Comparison of ENCODE assay signal across 8 mouse cellular contexts in the genomic region with DNA sequence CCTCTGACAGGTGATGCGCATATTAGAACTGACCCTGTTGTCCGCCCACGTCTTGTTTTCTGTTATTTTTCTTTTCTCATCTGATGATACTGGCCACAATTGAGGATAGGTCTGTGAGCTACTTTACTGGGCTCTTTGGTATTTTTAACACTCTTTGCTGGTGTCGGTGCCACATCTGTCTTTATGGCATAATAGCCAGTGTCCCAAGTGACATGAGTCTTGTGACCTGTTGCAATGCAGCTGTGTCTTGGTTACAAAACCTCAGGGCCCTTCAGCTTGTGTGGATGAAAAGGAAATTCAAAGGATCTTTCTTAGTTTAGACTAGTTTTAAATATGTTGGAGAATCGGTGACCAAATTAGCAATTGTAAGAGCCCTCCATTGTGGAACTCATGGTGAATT. TPM values are rescaled to one million over a fixed set of nuclear protein-coding genes. Genes with fewer than 3 reads are reported as not detected.
DNase-seq lines count a peak whose midpoint lies in the region; ATAC-seq and TF ChIP-seq lines count a peak whose summit lies in the region.

No protein-coding gene starts in this region.

- no peak for TF ChIP-seq POLR2A in bone marrow macrophage, adult 2 months (IDR thresholded peaks at IDR 0.05; ENCODE audit: borderline replicate concordance, low read depth, low read length)

- peaks cover 23% of the 10 kb centered on the region for H3K4me1 ChIP-seq in heart, embryonic 16.5 days (ENCODE audit: control insufficient read depth, insufficient read depth, low read length)
- H3K4me1 ChIP-seq in bone marrow macrophage, adult 2 months (ENCODE audit: control insufficient read depth, insufficient read depth, low read length) = peaks cover 33% of the 10 kb centered on the region
- H3K4me1 ChIP-seq in hindbrain, embryonic 16.5 days (ENCODE audit: control insufficient read depth, insufficient read depth, low read depth, low read length) = peaks cover 14% of the 10 kb centered on the region
- H3K4me1 ChIP-seq in midbrain, embryonic 15.5 days = peaks cover 22% of the 10 kb centered on the region

- H3K36me3 ChIP-seq in heart, embryonic 16.5 days (ENCODE audit: control insufficient read depth, insufficient read depth) = no peaks in the 10 kb centered on the region
- no peaks in the 10 kb centered on the region; the same call in 1 of the 2 replicates for H3K36me3 ChIP-seq in hindbrain, embryonic 16.5 days (ENCODE audit: control insufficient read depth, insufficient read depth, low read length)
- no peaks in the 10 kb centered on the region for H3K36me3 ChIP-seq in midbrain, embryonic 15.5 days (replicated peaks)

- no peak for TF ChIP-seq CTCF in bone marrow macrophage, adult 2 months (IDR thresholded peaks at IDR 0.05; ENCODE audit: low read depth, low read length)

- peak overlapping the region; percentile 93 for H3K4me2 ChIP-seq in heart, embryonic 16.5 days (ENCODE audit: low read depth, low read length)
- H3K4me2 ChIP-seq in hindbrain, embryonic 16.5 days (ENCODE audit: low read length) = peak overlapping the region; percentile 94
- H3K4me2 ChIP-seq in midbrain, embryonic 15.5 days = peak overlapping the region; percentile 62

- peak overlapping the region; percentile 97 for H3K4me3 ChIP-seq in heart, embryonic 16.5 days (ENCODE audit: low read length)
- peak overlapping the region; percentile 87 for H3K4me3 ChIP-seq in bone marrow macrophage, adult 2 months (ENCODE audit: insufficient read depth, low read length)
- peak overlapping the region; percentile 98 for H3K4me3 ChIP-seq in hindbrain, embryonic 16.5 days (ENCODE audit: low read length)
- peak overlapping the region; percentile 86 for H3K4me3 ChIP-seq in midbrain, embryonic 15.5 days

- peak overlapping the region; percentile 97 for H3K9ac ChIP-seq in heart, embryonic 16.5 days (ENCODE audit: low read length)
- peak overlapping the region; percentile 100 for H3K9ac ChIP-seq in hindbrain, embryonic 16.5 days (ENCODE audit: low read depth, low read length)
- peak overlapping the region; percentile 83 for H3K9ac ChIP-seq in midbrain, embryonic 15.5 days

- H3K27me3 ChIP-seq in heart, embryonic 16.5 days (ENCODE audit: control insufficient read depth, insufficient read depth, low read length) = no peaks in the 10 kb centered on the region
- no peaks in the 10 kb centered on the region for H3K27me3 ChIP-seq in hindbrain, embryonic 16.5 days (replicated peaks; ENCODE audit: control insufficient read depth, insufficient read depth, low read length)
- H3K27me3 ChIP-seq in midbrain, embryonic 15.5 days (replicated peaks) = no peaks in the 10 kb centered on the region

- no peaks in the 10 kb centered on the region for H3K9me3 ChIP-seq in heart, embryonic 16.5 days (replicated peaks; ENCODE audit: control insufficient read depth, low read length)
- no peaks in the 10 kb centered on the region for H3K9me3 ChIP-seq in hindbrain, embryonic 16.5 days (ENCODE audit: control insufficient read depth, low read length)
- H3K9me3 ChIP-seq in midbrain, embryonic 15.5 days = no peaks in the 10 kb centered on the region

- WGBS in heart, embryonic 16.5 days = 31% methylated on average over 5 of the region's 5 CpGs
- WGBS in hindbrain, embryonic 16.5 days = 34% methylated on average over 5 of the region's 5 CpGs
- WGBS in midbrain, embryonic 15.5 days = 43% methylated on average over 5 of the region's 5 CpGs

- ATAC-seq in heart, embryonic 16.5 days (replicated peaks; ENCODE audit: extremely low read depth, insufficient read depth, low FRiP score) = no peak
- ATAC-seq in hindbrain, embryonic 16.5 days = no peak
- ATAC-seq in midbrain, embryonic 15.5 days (replicated peaks) = no peak

- H3K27ac ChIP-seq in heart, embryonic 16.5 days (ENCODE audit: low read length) = peak overlapping the region; percentile 94; the same call in 1 of the 2 replicates
- H3K27ac ChIP-seq in bone marrow macrophage, adult 2 months (ENCODE audit: insufficient read depth, low read depth, low read length) = peak overlapping the region; percentile 61
- H3K27ac ChIP-seq in hindbrain, embryonic 16.5 days (ENCODE audit: low read depth, low read length) = no peak overlapping the region; the same call in 1 of the 2 replicates
- H3K27ac ChIP-seq in midbrain, embryonic 15.5 days = no peak overlapping the region

- DNase-seq in heart, postnatal 4 days = no peak
- DNase-seq in thymus, postnatal 4 days = no peak
- DNase-seq in thymus, postnatal 25 days = no peak
- DNase-seq in layer of hippocampus, adult 9-10 months (ENCODE audit: low spot score) = no peak

RNA-seq across cellular contexts. Expression of gene Tbc1d20, which starts 0.9 kb away (rescaled TPM):
- polyA plus RNA-seq in heart, embryonic 16.5 days (2015; fragmentation: Nextera tagmentation; extraction: Ambion mirVana) = 33.1 and 34.0 TPM in 2 replicates
- total RNA-seq in heart, postnatal 4 days (2021) = 10 to 100 TPM; 54.4 to 65.8 TPM
- 60.1 and 63.6 TPM in 2 replicates for polyA plus RNA-seq in bone marrow macrophage, adult 2 months (2012; ENCODE audit: insufficient read depth, insufficient read length, missing spikeins)
- 31.2 and 33.9 TPM in 2 replicates for polyA plus RNA-seq in hindbrain, embryonic 16.5 days (2015; fragmentation: Nextera tagmentation; extraction: Ambion mirVana)
- 37.1 and 38.3 TPM in 2 replicates for polyA plus RNA-seq in midbrain, embryonic 15.5 days (2015; fragmentation: Nextera tagmentation; extraction: Ambion mirVana)

RNA-seq across cellular contexts. Expression of gene Rbck1, which starts 37.9 kb away (rescaled TPM):
- polyA plus RNA-seq in heart, embryonic 16.5 days (2015; fragmentation: Nextera tagmentation; extraction: Ambion mirVana) = 78.3 and 82.4 TPM in 2 replicates
- total RNA-seq in heart, postnatal 4 days (2021) = 10 to 100 TPM; 70.5 to 75.6 TPM
- polyA plus RNA-seq in bone marrow macrophage, adult 2 months (2012; ENCODE audit: insufficient read depth, insufficient read length, missing spikeins) = 55.3 and 57.2 TPM in 2 replicates
- 92.1 and 100 TPM in 2 replicates for polyA plus RNA-seq in hindbrain, embryonic 16.5 days (2015; fragmentation: Nextera tagmentation; extraction: Ambion mirVana)
- polyA plus RNA-seq in midbrain, embryonic 15.5 days (2015; fragmentation: Nextera tagmentation; extraction: Ambion mirVana) = 117 and 120 TPM in 2 replicates

RNA-seq across cellular contexts. Expression of gene Trib3, which starts 49.3 kb away (rescaled TPM):
- polyA plus RNA-seq in heart, embryonic 16.5 days (2015; fragmentation: Nextera tagmentation; extraction: Ambion mirVana) = 3.3 and 3.8 TPM in 2 replicates
- total RNA-seq in heart, postnatal 4 days (2021) = 1 to 10 TPM; 2.9 TPM
- polyA plus RNA-seq in bone marrow macrophage, adult 2 months (2012; ENCODE audit: insufficient read depth, insufficient read length, missing spikeins) = 1.5 and 1.9 TPM in 2 replicates
- polyA plus RNA-seq in hindbrain, embryonic 16.5 days (2015; fragmentation: Nextera tagmentation; extraction: Ambion mirVana) = 2.1 and 2.2 TPM in 2 replicates
- polyA plus RNA-seq in midbrain, embryonic 15.5 days (2015; fragmentation: Nextera tagmentation; extraction: Ambion mirVana) = 1.9 and 2.0 TPM in 2 replicates

Comparison
In these comparisons a context has a peak if more than half of its experiments do, and no peak if none do; other contexts are left out.
1. H3K27ac ChIP-seq: peak in heart, embryonic 16.5 days (single experiment) and bone marrow macrophage, adult 2 months (single experiment); none in hindbrain, embryonic 16.5 days (single experiment) and midbrain, embryonic 15.5 days (single experiment).
2. Peak in every context shown above with its lines, with median percentiles within 50 percentile points of each other: H3K4me2 ChIP-seq, H3K4me3 ChIP-seq and H3K9ac ChIP-seq.